Mouse (Mus musculus) intestine, embryonic 14.5 days (tissue): ENCODE data around the gene Armt1. TPM values are rescaled to one million over a fixed set of nuclear protein-coding genes. Genes with fewer than 3 reads are reported as not detected.

ENCODE experiments used
- ATAC-seq: fragments of 200-750 bp; cut with Nextera tagmentation; replicated peaks from 2 replicates; pipeline ENCODE4 v1.8.0; 2017; ENCODE audit warnings: low read depth, moderate number of reproducible peaks, moderate TSS enrichment, moderate library complexity; ENCODE audit not compliant: low FRiP score, low TSS enrichment
- DNase-seq: peaks from one replicate; pipeline ENCODE4 v3.0.0-alpha.2; 2018; ENCODE audit warnings: low spot score
- H3K27ac ChIP-seq: fragments of 300-500 bp; sonication (generic); 2 replicates; pipeline ENCODE4 v1.5.1; 2014; ENCODE audit warnings: low read depth, mild to moderate bottlenecking, control low read depth
- H3K27me3 ChIP-seq: fragments of 300-500 bp; sonication (generic); replicated peaks from 2 replicates; pipeline ENCODE4 v1.6.1; 2014; ENCODE audit warnings: low read length, control low read depth; ENCODE audit not compliant: control insufficient read depth, insufficient read depth
- H3K36me3 ChIP-seq: fragments of 300-500 bp; sonication (generic); 2 replicates; pipeline ENCODE4 v1.6.1; 2014; ENCODE audit warnings: low read length, control low read depth; ENCODE audit not compliant: control insufficient read depth, insufficient read depth
- H3K4me1 ChIP-seq: fragments of 300-500 bp; sonication (generic); replicated peaks from 2 replicates; pipeline ENCODE4 v1.6.1; 2014; ENCODE audit warnings: low read length, control low read depth, mixed read lengths; ENCODE audit not compliant: control insufficient read depth, insufficient read depth
- H3K4me2 ChIP-seq: fragments of 300-500 bp; sonication (generic); 2 replicates; pipeline ENCODE4 v1.6.1; 2014; ENCODE audit warnings: low read length
- H3K4me3 ChIP-seq: fragments of 300-500 bp; sonication (generic); 2 replicates; pipeline ENCODE4 v1.5.1; 2014; ENCODE audit warnings: low read depth, low read length, control low read depth, mixed read lengths
- H3K9ac ChIP-seq: fragments of 300-500 bp; sonication (generic); 2 replicates; pipeline ENCODE4 v1.6.1; 2014; ENCODE audit warnings: mild to moderate bottlenecking, low read length
- H3K9me3 ChIP-seq: fragments of 300-500 bp; sonication (generic); 2 replicates; pipeline ENCODE4 v1.6.1; 2016; ENCODE audit warnings: low read length, control low read depth; ENCODE audit not compliant: control insufficient read depth
- WGBS: fragments of 180-500 bp; shearing (Covaris S2); extraction: QIAGEN DNeasy Blood & Tissue Kit; methylation state at CpG from one replicate; pipeline ENCODE4 v1.1.7; 2014; 5-methylcytosine and 5-hydroxymethylcytosine counted together
- polyA plus RNA-seq: library from polyadenylated mRNA; unstranded; fragments of >200 nt; fragmentation: Nextera tagmentation; extraction: Ambion mirVana; gene quantifications from 2 replicates; pipeline ENCODE4 v1.2.1, GENCODE M21; 2014

The Armt1 gene
- polyA plus RNA-seq, 1 experiment from 2014 or later, result 18.5 TPM

DNA sequence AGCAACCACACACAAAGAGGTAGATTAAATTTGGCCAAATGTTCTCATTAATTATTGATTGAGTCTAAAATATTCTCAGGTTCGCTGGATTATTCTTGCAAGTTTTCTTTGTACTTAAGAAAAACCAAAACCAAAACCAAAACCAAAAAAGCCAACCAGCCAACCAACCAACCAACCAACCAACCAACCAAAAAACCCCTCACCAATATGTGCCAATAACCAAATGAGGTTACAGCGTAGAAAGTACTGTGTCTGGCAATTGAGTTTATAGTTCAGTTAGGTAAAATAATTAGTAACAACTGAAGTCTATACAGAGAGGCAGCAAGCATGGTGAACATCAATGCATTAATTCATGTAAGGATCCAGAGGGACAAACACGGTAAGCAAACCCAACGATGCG, 57.6 kb downstream of the Armt1 start:
- no peak overlapping the region for H3K9ac ChIP-seq
- H3K36me3 ChIP-seq, result no peaks in the 10 kb centered on the region
- ATAC-seq (no peak), DNase-seq (no peak)
- H3K4me3 ChIP-seq, result no peak overlapping the region
- WGBS, result 80% methylated on average over 5 of the region's 5 CpGs
- no peak overlapping the region for H3K27ac ChIP-seq
- no peaks in the 10 kb centered on the region for H3K27me3 ChIP-seq
- no peaks in the 10 kb centered on the region for H3K4me1 ChIP-seq
- no peaks in the 10 kb centered on the region for H3K9me3 ChIP-seq
- H3K4me2 ChIP-seq, result no peak overlapping the region

DNA sequence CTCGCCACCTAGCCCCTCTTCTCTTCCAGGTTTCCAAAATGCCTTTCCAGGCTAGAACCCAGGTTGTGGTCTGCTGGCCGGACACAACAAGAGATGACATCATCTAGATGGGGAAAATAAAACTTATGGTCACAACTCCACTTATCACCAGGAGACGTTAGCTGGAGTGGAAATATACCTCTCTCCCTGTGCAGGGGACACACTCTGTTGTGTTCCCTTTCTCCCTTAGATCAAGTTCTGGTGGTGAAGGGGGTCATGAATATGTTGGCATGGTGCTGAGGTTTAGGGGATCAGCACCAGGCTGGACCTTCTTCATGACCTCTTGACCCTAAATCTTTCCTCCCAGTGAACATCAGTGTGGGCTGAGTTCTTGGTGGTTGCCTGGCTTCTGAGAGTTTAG, 59.0 kb downstream of the Armt1 start:
- Histone ChIP-seq H3K27ac (no peak overlapping the region), H3K9ac (no peak overlapping the region), H3K27me3 (no peaks in the 10 kb centered on the region), H3K4me2 (no peak overlapping the region), H3K36me3 (no peaks in the 10 kb centered on the region), H3K4me1 (no peaks in the 10 kb centered on the region), H3K9me3 (no peaks in the 10 kb centered on the region), H3K4me3 (no peak overlapping the region)
- DNase-seq (no peak), ATAC-seq (no peak)
- 48% methylated on average over 2 of the region's 3 CpGs for WGBS

DNA sequence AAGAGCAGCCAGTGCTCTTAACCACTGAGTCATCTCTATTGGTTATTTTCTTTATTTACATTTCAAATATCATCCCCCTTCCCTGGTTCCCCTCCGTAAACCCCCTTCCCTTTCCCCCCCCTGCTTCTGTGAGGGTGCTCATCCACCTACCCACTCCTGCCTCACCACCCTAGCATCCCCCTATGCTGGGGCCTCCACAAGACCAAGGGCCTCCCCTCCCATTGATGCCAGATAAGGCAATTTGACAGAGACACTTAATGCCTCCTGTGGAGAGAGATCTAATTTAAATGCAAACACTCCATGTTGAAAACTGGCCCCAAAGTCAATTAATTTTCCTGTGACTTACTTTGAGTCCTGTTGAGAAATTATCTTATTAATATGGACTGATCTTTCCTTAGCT, 59.8 kb downstream of the Armt1 start:
- Histone ChIP-seq H3K9ac (no peak overlapping the region), H3K27ac (no peak overlapping the region), H3K4me2 (no peak overlapping the region), H3K27me3 (no peaks in the 10 kb centered on the region), H3K36me3 (no peaks in the 10 kb centered on the region), H3K9me3 (no peaks in the 10 kb centered on the region), H3K4me3 (no peak overlapping the region), H3K4me1 (no peaks in the 10 kb centered on the region)
- DNase-seq (no peak), ATAC-seq (no peak)
- 31% methylated on average over 1 of the region's 1 CpGs for WGBS

DNA sequence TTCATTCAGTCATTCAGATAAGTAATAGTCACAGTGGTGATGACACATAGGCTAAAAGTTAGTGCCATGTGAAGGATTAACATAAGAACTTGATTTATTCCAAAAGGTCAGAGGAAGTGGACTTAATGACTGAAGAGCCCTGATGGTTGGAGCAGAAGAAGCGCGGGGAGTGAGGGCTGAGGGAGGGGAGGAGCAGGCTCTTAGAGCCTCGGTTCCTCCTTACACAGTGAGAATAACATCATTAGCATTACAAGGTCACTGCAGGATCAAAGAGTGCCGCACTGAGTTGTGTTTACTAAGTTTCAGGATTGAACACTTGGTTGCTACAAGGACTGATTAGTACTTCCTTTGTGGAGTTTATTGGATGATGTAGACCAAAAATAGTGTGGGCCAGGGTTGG, 60.6 kb downstream of the Armt1 start:
- Histone ChIP-seq H3K36me3 (no peaks in the 10 kb centered on the region), H3K27me3 (no peaks in the 10 kb centered on the region), H3K27ac (no peak overlapping the region), H3K4me3 (no peak overlapping the region), H3K4me2 (no peak overlapping the region), H3K9ac (no peak overlapping the region), H3K9me3 (no peaks in the 10 kb centered on the region), H3K4me1 (no peaks in the 10 kb centered on the region)
- ATAC-seq (no peak), DNase-seq (no peak)
- WGBS, result 20% methylated on average over 4 of the region's 4 CpGs

DNA sequence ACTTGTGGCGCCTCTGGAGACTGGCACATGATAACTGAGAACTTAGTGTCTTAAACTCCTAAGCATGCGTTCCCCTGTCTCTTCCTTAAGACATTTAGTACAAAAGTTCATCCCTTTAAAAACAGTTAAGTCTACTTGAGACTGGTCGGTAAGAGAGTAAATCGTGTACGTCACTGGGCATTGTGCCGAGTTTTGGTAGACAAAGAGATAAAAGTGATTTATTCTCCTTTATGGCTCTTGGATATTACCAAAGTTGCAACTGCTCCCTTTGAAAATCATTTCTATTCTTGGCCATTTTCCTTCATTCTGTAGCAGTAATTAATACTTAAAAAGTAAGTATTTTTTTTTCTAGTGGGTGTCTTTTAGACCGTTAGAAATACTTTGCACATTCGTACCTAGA, 71.0 kb downstream of the Armt1 start:
- no peak overlapping the region for H3K27ac ChIP-seq
- H3K36me3 ChIP-seq, result no peaks in the 10 kb centered on the region
- WGBS, result 77% methylated on average over 8 of the region's 8 CpGs
- no peak overlapping the region for H3K4me2 ChIP-seq
- no peak overlapping the region for H3K4me3 ChIP-seq
- H3K9me3 ChIP-seq, result no peaks in the 10 kb centered on the region
- no peaks in the 10 kb centered on the region for H3K4me1 ChIP-seq
- DNase-seq (no peak), ATAC-seq (no peak)
- no peaks in the 10 kb centered on the region for H3K27me3 ChIP-seq
- H3K9ac ChIP-seq, result no peak overlapping the region

Other genes starting within 250 kb of the Armt1 start
- gene Akap12, start 166.1 kb upstream of the Armt1 start, polyA plus RNA-seq, result 50.9 and 55.2 TPM in 2 replicates
- 13.0 and 14.4 TPM in 2 replicates for gene Zbtb2, start 44.4 kb upstream of the Armt1 start, polyA plus RNA-seq
- gene Rmnd1, start 79 bp upstream of the Armt1 start, polyA plus RNA-seq, result 52.6 TPM in 2 replicates
- gene Ccdc170, start 50.0 kb downstream of the Armt1 start, polyA plus RNA-seq, result 0.13 TPM in 1 of 2 replicates, not detected in the other
- 0.34 and 0.70 TPM in 2 replicates for gene Esr1, start 179.1 kb downstream of the Armt1 start, polyA plus RNA-seq